Mouse (Mus musculus): ENCODE measurements around the gene Dennd4c. TPM values are rescaled to one million over a fixed set of nuclear protein-coding genes. Genes with fewer than 3 reads are reported as not detected.
"Not testable (repeated sequence)": the region's sequence is repeated elsewhere in the genome, so short reads cannot be mapped to it uniquely, and the experiment has no call there.

The Dennd4c gene
- total RNA-seq, 2 experiments from 2014 or later, result 10.0 to 10.5 TPM

- no peak for DNase-seq (ENCODE audit: low spot score in 2 of 2)
Observed at GRCm38 (mm10) chr4:86764307-86764706, 16.0 kb downstream of the Dennd4c start.

DNA sequence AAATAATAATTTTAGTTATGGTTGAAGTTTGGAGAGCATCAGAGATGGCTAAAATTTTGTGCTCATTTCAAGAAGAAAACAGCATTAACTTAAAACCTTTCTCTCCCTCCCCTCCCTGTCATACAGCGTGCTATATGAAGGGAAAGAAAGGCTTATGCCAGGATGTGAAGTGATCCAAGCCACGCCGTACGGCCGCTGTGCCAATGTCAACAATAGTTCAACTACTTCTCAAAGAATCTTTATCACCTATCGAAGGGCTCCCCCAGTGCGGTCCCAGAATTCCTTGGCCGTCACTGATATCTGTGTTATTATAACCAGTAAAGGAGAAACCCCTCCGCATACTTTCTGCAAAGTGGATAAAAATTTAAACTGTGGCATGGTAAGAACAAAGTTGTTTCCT lies 29.2 kb downstream of the Dennd4c start:
- no peak for DNase-seq (ENCODE audit: low spot score in 2 of 2)

DNA sequence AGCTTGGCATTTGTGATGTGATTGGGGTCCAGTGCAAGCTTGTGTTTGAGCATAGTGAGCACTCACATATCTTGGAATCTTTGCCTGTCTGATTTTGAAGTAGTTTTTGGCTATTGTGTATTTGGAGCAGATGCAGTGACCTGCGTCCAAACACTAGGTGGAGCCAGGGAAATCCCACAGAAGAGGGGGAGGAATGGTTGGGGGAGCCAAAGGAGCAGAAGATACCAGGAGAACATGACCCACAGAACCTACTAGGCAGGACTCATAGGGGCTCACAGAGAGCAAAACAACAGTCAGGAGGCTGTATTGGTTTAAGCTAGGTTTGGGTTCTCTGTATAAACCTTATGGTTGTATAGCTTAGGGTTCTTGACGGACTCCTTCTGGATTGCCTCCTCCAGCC lies 62.2 kb downstream of the Dennd4c start:
- peak in 1 of 2 experiments; percentile 15 for DNase-seq (ENCODE audit: low spot score in 2 of 2)

GRCm38 (mm10) chr4:86814850-86815249 lies 66.5 kb downstream of the Dennd4c start:
- no peak for DNase-seq (ENCODE audit: low spot score in 2 of 2)

GRCm38 (mm10) chr4:86823169-86823568 lies 74.8 kb downstream of the Dennd4c start:
- DNase-seq (ENCODE audit: low spot score in 2 of 2), result peak in 1 of 2 experiments; percentile 55

DNA sequence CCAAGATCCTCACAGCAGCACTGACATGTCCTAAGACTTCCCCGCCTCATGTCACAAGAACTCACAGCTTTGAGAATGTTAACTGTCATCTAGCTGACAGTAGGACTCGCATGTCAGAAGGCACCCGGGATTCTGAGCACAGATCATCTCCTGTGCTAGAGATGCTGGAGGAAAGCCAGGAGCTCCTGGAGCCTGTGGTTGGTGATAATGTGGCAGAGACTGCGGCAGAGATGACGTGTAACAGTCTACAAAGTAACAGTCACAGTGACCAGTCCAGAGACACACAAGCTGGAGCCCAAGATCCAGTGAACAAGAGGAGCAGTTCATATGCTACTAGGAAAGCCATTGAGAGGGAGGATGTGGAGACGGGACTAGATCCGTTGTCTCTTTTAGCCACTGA lies 76.8 kb downstream of the Dennd4c start:
- DNase-seq (ENCODE audit: low spot score in 2 of 2), result peak in 1 of 2 experiments; percentile 7

GRCm38 (mm10) chr4:86831896-86832295 lies 83.5 kb downstream of the Dennd4c start:
- DNase-seq (ENCODE audit: low spot score in 2 of 2), result no peak

- DNase-seq (ENCODE audit: low spot score in 2 of 2), result not testable (repeated sequence)
Observed at GRCm38 (mm10) chr4:86841141-86841540, 92.8 kb downstream of the Dennd4c start.

DNA sequence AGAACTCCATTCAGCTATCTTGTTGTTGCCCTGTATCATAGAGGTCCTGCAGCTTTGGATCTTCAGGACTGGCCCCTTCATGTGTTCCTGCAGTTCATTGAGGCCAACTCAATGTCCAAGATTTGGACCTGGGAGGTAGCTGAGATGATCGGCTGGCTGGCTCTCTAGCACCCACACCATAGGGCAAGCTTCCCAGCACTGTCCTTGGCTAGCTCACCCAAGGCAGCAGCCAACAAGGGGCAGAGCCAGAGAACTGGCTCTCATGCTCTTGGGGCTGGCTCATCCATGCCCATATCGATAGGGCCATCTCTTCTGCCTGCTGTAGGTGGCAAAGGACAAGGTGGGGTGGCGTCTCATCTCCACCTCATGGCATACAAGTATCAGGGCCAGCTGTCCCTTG lies 97.0 kb downstream of the Dennd4c start:
- DNase-seq (ENCODE audit: low spot score in 2 of 2), result no peak

GRCm38 (mm10) chr4:86847246-86847645 lies 98.9 kb downstream of the Dennd4c start:
- DNase-seq (ENCODE audit: low spot score in 2 of 2), result no peak

- no peak for DNase-seq (ENCODE audit: low spot score in 2 of 2)
Observed at GRCm38 (mm10) chr4:86851331-86851730, 103.0 kb downstream of the Dennd4c start.

DNA sequence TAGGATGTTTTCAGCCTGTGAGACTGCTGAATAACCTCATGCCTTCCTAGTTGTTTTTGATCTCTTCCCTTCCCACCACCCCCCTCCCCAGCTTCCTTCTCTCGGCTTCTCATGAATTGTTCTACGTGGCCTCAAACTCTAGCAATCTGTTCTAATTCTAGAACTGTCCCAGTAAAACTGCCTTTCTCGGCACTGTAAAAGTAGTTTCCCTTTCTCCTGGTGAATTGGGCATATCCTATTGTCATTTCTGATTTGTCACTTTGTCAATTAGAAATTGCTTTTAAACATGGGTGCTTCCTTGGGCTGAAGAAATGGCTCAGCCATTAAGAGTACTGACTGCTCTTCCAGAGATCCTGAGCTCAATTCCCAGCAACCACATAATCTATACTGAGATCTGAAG lies 103.7 kb downstream of the Dennd4c start:
- DNase-seq (ENCODE audit: low spot score in 2 of 2), result no peak

- no peak for DNase-seq (ENCODE audit: low spot score in 2 of 2)
Observed at GRCm38 (mm10) chr4:86852813-86853590, 104.6 kb downstream of the Dennd4c start.

DNA sequence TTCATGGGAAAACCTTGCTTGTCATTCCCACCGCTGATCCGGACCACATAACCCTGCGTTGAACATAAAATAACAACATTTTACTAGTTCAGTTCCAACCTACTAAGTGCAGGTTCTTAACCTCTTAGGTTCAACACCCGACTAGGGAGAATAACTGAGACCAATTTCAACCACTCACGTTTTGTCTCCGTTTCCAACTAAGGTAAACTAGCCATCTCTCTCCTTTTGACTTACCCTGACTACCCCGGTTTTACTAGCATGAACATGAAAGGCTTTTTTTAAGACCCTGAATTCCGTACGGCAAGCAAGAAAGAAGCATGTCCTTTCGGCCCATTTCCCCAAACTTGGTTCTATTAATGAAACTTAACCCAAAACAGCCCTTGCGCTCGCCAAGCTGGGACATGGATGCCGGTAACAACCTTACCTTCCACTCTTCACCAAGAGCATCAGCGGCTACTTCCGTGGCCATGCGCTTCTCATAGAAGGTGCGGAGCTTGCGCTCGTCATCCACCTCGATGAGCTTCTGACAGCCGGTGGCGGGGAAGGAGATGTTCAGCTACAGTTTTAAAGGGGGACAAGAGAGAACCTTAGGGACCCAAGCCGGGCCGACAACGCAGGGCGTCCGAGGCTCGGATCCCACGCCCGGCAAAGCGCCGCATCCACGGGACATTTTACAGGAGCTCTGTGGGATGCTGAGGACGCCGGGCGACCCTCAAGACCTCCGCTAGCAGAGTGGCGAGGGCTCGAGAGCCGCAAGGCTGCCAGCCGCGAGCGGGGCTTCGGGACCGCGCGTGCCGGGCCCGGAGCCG lies 108.2 kb downstream of the Dennd4c start:
- no peak for DNase-seq (ENCODE audit: low spot score in 2 of 2)

GRCm38 (mm10) chr4:86857113-86858069 lies 109.0 kb downstream of the Dennd4c start, which contains the start of gene Rps6:
Gene Rps6, minus strand, starts transcription at chr4:86857412.
- DNase-seq (ENCODE audit: low spot score in 2 of 2), result peak; percentile 94 to 99

GRCm38 (mm10) chr4:86858070-86858440 lies 109.7 kb downstream of the Dennd4c start:
- no peak for DNase-seq (ENCODE audit: low spot score in 2 of 2)

DNA sequence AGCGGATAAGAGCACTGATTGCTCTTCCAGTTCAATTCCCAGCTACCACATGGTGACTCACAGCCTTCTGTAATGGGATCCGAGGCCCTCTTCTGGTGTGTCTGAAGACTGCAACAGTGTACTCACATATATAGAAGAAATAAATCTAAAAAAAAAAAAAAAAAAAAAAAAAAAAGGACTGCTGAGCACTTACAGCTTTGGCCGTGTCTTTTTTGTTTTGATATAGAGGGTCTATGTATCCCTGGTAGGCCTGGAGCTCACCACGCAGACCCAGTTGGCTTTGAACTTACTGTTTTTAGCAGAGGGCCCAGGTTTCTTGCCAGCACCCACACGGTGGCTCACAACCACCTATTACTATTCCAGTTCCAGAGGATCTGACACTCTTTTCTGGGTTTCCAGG lies 115.7 kb downstream of the Dennd4c start:
- DNase-seq (ENCODE audit: low spot score in 2 of 2), result no peak

DNA sequence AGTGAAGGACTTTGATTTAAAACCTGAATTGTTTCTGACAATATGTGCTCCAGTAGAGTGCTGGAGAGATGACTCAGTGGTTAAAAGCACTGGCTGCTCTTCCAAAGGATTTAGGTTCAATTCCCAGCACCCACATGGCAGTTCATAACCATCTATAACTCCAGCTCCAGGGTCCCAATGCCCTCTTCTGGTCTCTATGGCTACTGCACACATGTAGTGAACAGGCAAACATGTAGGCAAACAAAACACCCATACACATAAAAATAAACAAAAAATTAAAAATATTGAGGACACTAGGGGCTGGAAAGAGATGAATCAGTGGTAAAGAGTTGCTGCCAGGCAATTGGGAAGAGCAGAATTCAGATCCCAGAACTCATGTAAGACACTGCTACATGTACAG lies 123.6 kb downstream of the Dennd4c start:
- no peak for DNase-seq (ENCODE audit: low spot score in 2 of 2)

GRCm38 (mm10) chr4:86873072-86873471 lies 124.7 kb downstream of the Dennd4c start:
- peak; percentile 15 to 66 for DNase-seq (ENCODE audit: low spot score in 2 of 2)

GRCm38 (mm10) chr4:86874146-86874847 lies 125.9 kb downstream of the Dennd4c start, which contains the start of gene Acer2:
Gene Acer2, plus strand, starts transcription at chr4:86874396.
- peak; percentile 58 to 84 for DNase-seq (ENCODE audit: low spot score in 2 of 2)

Data from layer of hippocampus, adult 18-20 months (tissue).